Mouse (Mus musculus) adrenal gland, adult (tissue): ENCODE results near the gene Hdgfl3.

Experiments used
- DNase-seq, 2 experiments: peaks; one replicate each; pipeline ENCODE4 v3.0.0; 2022 to 2023; ENCODE audit warnings: low spot score in 1 of 2; ENCODE audit not compliant: inconsistent age in 2 of 2

The Hdgfl3 gene

DNA sequence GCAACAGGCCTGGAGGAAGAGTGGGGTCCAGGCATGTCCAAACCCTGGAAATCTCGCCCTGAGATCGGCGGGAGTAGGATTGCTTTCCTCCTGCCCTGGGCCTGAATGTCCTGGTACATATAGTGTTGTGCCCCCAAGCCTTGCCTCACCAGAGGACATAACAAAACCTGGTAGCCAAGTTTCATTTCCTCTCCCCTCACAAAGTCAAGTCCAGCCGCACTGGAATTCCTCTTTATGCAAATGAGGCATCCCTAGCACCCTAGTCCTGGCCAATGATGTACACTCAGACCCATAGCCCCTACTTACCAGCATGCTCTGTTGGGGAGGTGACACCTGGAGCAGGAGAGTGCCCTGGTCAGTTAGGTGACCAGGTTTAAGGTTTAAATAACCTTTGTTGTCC lies 78.1 kb downstream of the Hdgfl3 start:
- DNase-seq = no peak

DNA sequence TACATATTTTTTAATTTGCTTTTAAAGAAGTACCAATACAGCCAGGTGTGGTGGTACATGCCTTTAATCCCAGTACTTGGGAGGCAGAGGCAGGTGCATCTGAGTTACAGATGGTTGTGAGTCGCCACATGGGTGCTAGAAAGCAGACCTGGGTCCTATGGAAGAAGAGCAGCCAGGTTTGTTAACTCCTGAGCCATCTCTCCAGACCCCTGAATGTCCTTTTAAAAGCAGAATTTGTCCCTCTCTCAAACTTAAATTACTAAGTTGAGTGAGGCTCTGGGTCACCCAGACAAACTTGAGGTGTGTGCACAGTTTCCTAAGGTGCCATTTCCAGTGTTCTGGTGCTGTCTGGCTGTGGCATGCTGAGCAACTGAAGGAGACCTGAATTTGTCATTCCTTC lies 78.6 kb downstream of the Hdgfl3 start, which contains the start of gene Gm10160:
TSS of gene Gm10160 (minus strand) at position 101 of the 400 bp plus-strand sequence.
- DNase-seq = no peak

DNA sequence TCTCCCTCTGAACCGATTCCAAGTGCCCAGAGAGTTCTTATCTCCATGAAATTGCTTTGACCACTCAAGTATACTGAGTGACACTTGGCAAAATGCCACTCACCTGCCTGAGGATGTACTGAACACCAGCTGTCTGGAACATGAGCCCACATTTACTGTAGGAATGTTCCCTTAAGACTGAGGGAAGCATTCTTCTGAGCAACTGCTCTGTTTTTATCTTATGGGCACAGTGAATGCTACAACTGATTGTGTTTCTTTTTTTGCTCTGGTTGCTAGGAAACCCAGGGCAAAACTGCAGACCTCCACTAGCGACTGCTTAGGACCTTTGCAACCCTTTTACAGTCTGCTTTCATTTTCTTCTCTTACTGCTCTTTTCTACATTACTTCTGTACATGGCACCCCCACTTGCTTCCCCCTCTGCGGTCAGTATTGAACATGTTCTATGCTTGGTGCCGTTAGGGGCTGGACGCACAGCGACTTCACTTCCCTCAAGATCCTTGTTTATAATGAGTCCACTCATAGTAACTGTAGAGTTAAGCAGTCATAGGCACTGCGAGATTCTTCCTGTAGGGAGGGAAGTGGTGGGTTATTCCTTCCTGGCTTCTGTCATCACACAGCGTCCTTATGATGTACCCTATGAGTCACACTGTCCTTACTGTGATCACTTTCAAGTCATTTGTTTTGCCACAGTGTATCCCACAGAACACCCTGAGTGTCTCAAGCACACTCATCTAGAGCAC lies 79.5 kb downstream of the Hdgfl3 start:
- peak in 1 of 2 experiments; percentile 61 for DNase-seq

DNA sequence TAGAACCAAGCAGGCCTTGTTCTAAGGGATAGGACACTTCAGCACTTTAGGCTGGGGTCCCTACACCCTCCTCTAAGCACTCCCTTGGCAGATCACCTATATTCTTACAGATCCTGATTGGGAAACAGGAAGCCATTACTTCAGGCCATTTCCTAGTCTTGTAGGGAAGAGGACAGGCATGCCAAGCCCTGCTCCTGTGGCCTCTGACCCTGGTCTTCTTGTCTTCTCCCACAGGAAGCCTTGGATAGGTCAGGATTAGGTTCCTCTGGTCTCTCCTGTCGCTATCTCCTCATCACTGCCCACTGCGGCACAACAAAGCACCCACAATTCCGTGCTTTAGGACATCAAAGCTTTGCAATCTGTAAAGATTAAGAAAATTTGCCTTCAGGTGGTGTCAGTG lies 82.6 kb downstream of the Hdgfl3 start:
- DNase-seq = peak in 1 of 2 experiments; percentile 46

DNA sequence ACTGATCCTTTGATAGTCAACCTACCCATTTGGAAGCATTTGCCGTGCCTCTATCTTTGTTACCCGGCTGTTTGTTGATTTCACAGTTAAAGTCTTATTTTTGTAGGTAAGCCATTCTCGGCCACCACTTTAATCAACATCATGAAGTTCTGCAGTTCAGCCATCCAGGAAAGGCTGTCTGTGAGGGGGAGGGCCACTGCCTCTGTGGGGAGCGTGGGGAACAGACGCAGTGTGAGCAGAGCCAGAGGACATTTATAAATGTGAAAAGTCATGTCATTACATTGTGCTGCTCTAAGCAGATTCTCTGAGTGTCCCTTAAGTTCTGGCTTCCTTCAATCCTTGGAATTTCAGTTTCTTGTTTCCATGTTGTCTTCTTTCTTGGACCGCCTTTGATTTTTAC lies 84.1 kb downstream of the Hdgfl3 start:
- no peak for DNase-seq

DNA sequence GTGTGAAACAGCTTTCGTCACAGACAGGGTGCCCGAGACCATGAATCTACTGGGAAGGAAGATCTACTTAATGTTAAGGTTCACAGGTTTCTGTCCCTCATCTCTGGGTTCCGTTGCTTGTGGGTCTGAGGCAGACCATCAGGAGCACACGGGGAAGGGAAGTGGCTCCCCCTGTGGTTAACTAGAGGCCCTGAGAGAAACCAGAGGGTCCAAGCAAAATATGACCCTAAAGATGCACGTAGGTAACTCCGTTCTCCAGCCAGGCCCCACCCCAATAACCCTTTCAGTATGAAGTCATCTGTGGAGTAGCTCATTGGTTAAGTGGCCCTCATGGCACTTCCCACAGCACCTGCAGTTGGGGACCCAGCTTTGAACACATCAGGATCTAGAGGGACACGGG lies 84.6 kb downstream of the Hdgfl3 start:
- DNase-seq = no peak

DNA sequence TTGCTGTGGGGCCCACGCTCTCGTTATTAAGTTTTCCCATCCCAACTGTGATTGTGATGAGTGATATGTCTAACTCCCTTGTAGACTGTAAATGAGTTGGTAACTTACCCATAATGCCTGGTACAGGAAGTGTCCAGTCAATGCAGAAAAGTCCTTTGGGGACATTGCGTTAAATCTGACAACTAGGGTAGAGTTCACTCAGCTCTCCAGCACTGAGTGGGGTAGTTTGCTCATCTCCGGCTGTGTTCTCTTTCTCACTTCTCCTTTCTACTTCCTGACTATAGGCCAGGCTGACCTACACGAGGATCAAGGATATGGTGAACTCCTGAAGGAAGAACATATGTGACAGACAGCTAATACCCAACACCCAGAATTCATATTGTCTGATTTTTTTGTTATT lies 85.1 kb downstream of the Hdgfl3 start:
- no peak for DNase-seq

DNA sequence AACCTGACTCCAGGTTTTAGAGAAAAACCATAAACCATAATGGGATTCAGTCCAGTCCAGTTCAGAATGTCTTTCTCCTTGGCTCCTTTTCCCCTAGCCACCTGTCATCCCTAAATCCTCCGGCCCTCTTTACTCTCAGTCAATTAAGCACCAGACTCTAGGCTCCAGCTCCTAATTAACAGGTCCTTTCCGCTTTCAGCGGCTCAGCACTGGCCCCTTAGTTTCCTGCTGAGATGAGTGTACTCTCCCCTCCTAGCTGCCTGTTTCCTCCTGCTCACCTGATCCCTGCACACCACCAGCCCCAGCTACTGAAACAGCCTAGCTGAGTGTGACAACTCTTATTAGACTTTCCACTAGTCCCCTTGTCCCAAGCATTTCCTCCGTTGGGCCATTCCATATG lies 86.5 kb downstream of the Hdgfl3 start:
- no peak for DNase-seq

DNA sequence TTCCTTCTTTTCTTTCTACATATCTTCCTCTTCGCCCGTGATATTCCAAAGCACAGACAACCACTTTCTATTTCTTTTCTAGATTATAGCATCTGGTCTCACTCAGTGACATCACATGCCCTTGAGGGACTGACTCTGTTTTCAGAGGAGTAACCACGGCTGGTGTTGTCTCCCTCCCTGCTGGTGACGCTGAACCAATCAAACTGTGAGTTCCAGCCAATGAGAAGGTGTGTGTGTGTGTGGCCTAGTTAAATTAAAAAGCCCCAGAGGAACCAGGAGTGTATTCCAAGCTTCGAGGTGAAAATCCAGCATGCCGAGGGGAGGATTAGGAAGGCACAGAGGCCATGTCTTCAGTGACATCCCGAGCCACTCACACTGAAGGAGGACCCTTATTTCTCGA lies 87.3 kb downstream of the Hdgfl3 start:
- no peak for DNase-seq

DNA sequence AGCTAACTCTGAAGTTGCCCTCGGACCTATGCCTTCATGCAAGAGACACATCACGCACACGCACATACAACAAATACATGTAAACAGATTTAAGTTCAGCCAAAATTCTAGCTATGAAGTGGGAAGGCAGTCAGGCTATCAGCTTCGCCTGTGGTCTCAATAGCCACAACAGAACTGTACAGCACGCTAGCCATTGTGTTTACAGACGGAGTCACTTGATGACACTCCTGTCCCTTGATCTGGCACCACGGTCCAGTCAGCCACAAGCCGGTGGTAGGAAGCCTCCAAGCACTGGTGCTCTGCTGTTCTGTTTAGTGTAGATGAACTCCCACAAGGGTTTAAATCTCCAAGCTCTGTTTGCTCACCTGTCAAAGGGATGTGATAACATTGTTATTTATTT lies 88.3 kb downstream of the Hdgfl3 start:
- no peak for DNase-seq

DNA sequence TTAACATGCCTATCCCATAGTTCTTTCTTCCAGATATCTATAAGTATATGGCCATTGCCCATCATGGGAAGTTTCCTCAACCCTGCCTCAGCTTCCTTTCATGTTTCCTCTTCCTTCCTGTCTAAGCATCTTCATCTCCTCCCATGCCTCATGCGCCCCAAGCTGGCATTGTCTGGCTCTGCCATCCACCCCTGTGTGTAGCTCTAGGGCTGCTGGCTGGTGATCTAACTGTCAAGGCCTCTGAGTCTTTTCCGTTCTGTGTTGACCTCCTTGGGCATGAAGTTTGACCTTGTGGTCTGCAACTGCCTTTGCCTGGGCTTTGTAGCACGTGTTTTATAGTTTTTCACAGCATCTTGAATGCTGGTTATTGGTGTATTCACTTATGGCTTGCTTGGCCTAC lies 89.0 kb downstream of the Hdgfl3 start:
- peak in 1 of 2 experiments; percentile 61 for DNase-seq

DNA sequence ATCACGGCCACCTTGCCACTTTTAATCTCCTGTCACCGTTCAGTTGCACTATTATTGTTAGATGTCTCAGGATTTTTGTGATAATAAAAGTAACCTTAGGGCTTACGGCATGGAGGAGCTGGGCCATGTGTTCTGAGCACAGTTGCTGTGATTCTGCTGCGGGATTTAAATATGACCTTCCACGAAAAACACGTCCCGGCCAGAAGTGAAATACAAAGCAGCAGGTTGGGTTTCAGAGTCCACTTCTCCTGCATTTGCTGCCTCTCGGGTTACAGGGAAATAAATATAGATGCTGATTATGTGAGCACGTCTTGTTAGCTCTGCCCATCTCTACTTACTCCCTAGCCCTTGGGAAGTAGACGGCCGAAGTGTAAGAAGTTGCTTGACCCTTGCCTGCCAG lies 89.5 kb downstream of the Hdgfl3 start:
- DNase-seq = no peak

DNA sequence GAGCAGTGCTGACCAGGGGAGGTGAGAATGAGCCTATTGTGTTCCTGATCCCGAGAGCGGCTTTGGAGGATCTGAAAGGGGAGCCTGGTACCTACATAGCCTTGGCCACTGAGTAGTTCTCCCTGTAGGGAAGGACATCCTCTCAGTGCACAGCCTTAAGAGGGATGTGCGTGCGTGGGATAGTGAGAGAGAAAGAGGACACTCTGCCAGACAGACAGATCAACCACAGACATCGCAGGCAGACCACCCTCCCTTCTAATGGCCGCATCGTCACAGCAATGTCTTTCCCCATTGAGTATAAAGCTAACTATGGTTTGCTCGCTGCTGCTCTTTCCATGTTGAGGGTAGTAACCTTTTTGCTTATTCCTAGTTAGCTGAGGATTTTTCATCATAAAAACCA lies 90.4 kb downstream of the Hdgfl3 start:
- DNase-seq = no peak

DNA sequence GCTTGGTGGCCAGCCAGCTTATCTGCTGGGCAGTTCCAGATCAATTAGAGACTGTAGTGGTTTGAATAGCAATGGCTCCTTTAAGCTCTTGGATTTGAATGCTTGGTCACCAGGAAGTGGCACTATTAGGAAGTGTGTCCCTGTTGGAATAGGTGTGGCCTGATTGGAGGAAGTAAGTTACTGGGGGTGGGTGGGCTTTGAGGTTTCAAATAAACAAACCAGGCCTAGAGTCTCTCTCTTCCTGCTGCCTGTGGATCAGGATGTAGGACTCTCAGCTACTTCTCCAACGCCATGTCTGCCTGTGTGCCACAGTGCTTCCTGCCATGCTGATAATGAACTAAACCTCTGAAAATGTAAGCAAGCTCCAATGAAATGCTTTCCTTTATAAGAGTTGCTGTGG lies 91.3 kb downstream of the Hdgfl3 start:
- no peak for DNase-seq

DNA sequence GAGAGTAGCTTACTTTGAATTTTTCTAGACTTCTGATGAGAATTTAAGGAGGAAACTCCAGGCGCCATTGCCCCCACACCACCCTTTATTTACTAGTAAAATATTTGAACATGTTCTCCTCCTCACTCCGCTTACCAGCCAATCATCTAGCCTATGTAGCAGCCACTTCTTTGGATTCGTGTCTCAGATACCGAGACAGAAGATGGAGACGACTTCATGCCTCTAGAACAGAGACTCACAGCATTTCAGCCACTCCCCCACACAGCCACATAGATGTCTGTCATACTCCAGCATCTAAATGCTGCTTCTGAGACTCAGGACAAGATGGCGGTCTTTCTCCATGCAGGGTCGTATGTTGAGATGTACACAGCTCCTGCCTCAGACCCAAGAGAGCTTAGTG lies 92.1 kb downstream of the Hdgfl3 start:
- DNase-seq = no peak

DNA sequence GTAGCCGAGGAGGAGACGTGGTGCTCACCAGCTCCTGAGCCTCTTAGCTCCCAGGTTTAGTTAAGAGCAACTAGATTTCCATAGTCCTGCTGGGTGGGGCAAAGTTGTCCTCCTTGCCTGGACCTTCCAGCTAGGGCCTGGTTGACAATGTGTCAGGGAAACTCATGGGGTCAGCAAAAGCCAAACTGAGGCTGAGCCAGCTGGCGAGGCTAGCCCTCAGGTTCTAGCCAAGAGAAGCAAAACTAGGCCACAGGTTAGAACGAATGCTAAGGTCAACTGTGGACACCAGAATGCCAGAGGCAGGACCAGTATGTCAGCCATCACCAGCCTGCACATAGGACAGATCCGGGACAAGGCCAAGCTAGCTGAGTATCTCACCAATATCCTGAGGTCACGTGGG lies 92.8 kb downstream of the Hdgfl3 start:
- no peak for DNase-seq

DNA sequence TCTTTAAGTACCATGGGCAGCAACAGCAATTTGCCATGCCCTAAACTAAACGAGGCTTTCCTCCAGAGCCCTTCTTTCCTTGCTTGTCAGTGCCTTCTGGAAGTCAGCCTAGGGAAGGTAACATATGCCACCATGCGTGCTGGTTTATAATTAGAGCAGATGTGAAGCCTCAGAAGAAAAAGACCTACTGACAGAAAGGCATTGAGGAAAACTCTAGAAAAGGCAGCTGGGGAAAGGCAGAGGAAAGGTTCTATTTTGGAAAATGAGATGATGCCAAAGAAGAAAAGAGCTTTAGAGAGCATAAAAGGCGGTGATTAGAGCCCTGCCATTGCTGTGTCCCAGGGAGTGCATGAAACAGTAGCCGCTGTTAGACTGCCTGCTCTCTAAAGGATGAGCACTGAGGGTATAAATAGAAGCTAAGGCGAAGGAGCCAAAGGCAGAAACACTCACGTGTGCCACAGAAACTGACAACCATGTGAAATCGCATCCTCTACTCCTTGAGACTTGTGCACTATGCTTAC lies 93.6 kb downstream of the Hdgfl3 start:
- DNase-seq = no peak

DNA sequence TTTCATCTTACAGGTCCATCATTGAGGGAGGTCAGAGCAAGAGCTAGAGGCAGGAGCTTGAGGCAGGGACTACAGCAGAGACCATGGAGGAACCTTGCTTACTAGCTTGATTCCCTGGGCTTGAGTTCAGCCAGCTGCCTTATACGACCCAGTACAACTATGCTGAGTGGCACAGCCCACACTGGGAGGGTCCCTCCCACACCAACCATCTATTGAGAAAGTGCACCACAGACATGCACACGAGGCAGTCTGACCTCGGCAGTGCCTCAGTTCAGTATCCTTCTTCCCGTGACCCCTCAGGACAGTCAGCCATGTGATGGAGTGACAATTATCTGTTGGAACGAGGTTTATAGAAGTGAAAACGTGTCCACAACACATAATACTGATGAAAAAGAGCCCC lies 94.5 kb downstream of the Hdgfl3 start:
- DNase-seq = no peak

DNA sequence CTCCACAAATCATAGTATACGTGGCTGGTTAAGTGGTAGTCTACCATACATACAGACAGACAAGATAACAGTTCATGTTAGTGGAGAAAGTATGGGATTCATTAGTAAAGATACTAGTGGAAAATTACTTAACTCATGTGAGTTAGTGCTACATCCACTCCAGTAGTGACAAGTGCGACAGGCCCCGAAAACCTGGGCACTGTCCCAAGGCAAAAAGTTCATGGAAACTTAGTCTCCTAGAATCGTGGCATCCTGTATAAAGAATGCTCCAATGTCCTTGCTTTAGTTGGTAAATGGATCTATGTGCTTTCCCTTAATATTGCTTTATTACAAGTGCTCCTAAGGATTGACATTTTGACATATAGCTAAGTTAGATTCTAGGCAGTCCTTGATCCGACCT lies 96.5 kb downstream of the Hdgfl3 start:
- DNase-seq = peak; percentile 50 to 82

DNA sequence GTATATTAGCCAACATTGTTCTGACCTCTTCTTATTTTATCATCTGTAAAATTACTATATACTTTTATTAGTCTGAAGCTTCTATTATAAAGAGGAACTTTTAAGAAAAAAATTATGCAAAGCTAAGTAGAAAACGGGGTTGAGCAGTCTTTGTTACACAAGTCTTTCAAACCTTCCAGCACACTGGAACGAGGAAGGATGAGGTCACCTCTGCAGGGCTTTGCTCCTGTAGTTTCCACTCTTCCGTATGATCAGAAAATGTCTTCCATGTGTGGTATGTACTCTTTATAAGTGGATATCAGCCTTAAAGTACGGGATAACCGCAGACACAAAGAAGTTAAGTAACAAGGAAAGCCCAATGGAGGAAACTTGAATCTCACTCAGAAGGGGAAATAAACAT lies 98.8 kb downstream of the Hdgfl3 start:
- DNase-seq = no peak

DNA sequence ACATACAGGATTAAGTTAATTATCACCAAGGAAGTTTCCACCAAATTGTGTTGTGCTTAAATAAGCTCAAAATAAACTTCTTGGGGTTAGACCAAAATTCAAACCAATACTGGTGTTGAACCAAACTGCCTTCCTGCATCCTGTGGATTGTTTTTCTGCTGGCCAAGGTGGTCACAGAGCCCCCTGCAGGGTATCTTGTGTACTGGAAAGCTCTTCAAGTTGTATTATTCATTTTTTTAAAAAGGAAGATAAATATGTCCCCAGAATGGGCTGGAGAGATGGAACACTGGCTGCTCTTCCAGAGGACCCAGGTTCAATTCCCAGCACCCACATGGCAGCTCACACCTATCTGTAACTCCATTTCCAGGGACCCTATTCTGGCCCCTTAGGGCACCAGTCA lies 99.4 kb downstream of the Hdgfl3 start:
- no peak for DNase-seq
